8 mouse cellular contexts compared by ENCODE assay signal in genomic region chr11:96145622-96146270, GRCm38 (mm10). TPM values are rescaled to one million over a fixed set of nuclear protein-coding genes. Genes with fewer than 3 reads are reported as not detected.
DNase-seq lines count a peak whose midpoint lies in the region; ATAC-seq and TF ChIP-seq lines count a peak whose summit lies in the region.

No protein-coding gene starts in this region.

- no peaks in the 10 kb centered on the region; the same call in 1 of the 2 replicates for H3K9me3 ChIP-seq in forebrain, embryonic 10.5 days
- peaks cover 4% of the 10 kb centered on the region; the same call in 1 of the 2 replicates for H3K9me3 ChIP-seq in heart, embryonic 16.5 days (replicated peaks; ENCODE audit: control insufficient read depth, low read length)

- H3K9ac ChIP-seq in heart, embryonic 16.5 days (ENCODE audit: low read length), result peak overlapping the region; percentile 46; the same call in 1 of the 2 replicates

- no peak for TF ChIP-seq POLR2A in olfactory bulb, adult 2 months (IDR thresholded peaks at IDR 0.05; ENCODE audit: insufficient read depth, low read depth, low read length)

- peak overlapping the region; percentile 36 for H3K4me3 ChIP-seq in forebrain, embryonic 10.5 days
- peak overlapping the region; percentile 30; the same call in 1 of the 2 replicates for H3K4me3 ChIP-seq in heart, embryonic 16.5 days (ENCODE audit: low read length)
- H3K4me3 ChIP-seq in olfactory bulb, adult 2 months (ENCODE audit: insufficient read depth, low read depth, low read length), result no peak overlapping the region

- H3K36me3 ChIP-seq in forebrain, embryonic 10.5 days (replicated peaks), result no peaks in the 10 kb centered on the region
- H3K36me3 ChIP-seq in heart, embryonic 16.5 days (ENCODE audit: control insufficient read depth, insufficient read depth), result no peaks in the 10 kb centered on the region

- no peak for ATAC-seq in heart, embryonic 16.5 days (replicated peaks; ENCODE audit: extremely low read depth, insufficient read depth, low FRiP score)

- WGBS in forebrain, embryonic 10.5 days, result 3% methylated on average over 15 of the region's 15 CpGs
- 2% methylated on average over 15 of the region's 15 CpGs for WGBS in heart, embryonic 16.5 days
- WGBS in olfactory bulb, adult 2 months, result 4% methylated on average over 15 of the region's 15 CpGs

- DNase-seq in CD4-positive helper T cell, adult 2 months (ENCODE audit: low read depth, low spot score), result peak; percentile 32
- DNase-seq in adrenal gland, postnatal 25 days, result peak; percentile 79
- DNase-seq in forebrain, embryonic 10.5 days (ENCODE audit: extremely low spot score, low spot score), result peak; percentile 83
- peak; percentile 86 for DNase-seq in kidney, postnatal 14 days
- peak; percentile 27 to 60 for DNase-seq in lung, adult 18-20 months
- DNase-seq in thymus, postnatal 4 days, result peak; percentile 65

- H3K4me1 ChIP-seq in forebrain, embryonic 10.5 days, result peaks cover 16% of the 10 kb centered on the region
- peaks cover 3% of the 10 kb centered on the region for H3K4me1 ChIP-seq in heart, embryonic 16.5 days (ENCODE audit: control insufficient read depth, insufficient read depth, low read length)
- H3K4me1 ChIP-seq in olfactory bulb, adult 2 months (ENCODE audit: control insufficient read depth, insufficient read depth, low read length), result no peaks in the 10 kb centered on the region

- H3K27ac ChIP-seq in forebrain, embryonic 10.5 days, result 0 out of 2 replicates have a peak overlapping the region, but pooled peaks have one; percentile 15
- no peak overlapping the region for H3K27ac ChIP-seq in heart, embryonic 16.5 days (ENCODE audit: low read length)
- H3K27ac ChIP-seq in olfactory bulb, adult 2 months (ENCODE audit: insufficient read depth, low read depth, low read length), result no peak overlapping the region

- H3K4me2 ChIP-seq in heart, embryonic 16.5 days (ENCODE audit: low read depth, low read length), result peak overlapping the region; percentile 51; the same call in 1 of the 2 replicates

- peak; percentile 33; the same call in 1 of the 2 replicates for TF ChIP-seq CTCF in olfactory bulb, adult 2 months (IDR thresholded peaks at IDR 0.05; ENCODE audit: insufficient read depth, low read depth, low read length)

- H3K27me3 ChIP-seq in forebrain, embryonic 10.5 days (ENCODE audit: poor library complexity, severe bottlenecking), result peaks cover 75% of the 10 kb centered on the region
- peaks cover 48% of the 10 kb centered on the region for H3K27me3 ChIP-seq in heart, embryonic 16.5 days (ENCODE audit: control insufficient read depth, insufficient read depth, low read length)

RNA-seq across cellular contexts. Expression of gene Ttll6, which starts 12.2 kb away (rescaled TPM):
- not detected in 2 replicates for total RNA-seq in adrenal gland, postnatal 25 days (2021)
- not detected in 2 replicates for polyA plus RNA-seq in forebrain, embryonic 10.5 days (2016; fragmentation: Nextera tagmentation; extraction: Ambion mirVana)
- 0.13 and 0.24 TPM in 2 replicates for polyA plus RNA-seq in heart, embryonic 16.5 days (2015; fragmentation: Nextera tagmentation; extraction: Ambion mirVana)
- polyA plus RNA-seq in olfactory bulb, adult 2 months (2012; ENCODE audit: insufficient read depth, insufficient read length, low replicate concordance, missing spikeins), result not detected in 2 replicates

RNA-seq across cellular contexts. Expression of gene Calcoco2, which starts 34.0 kb away (rescaled TPM):
- total RNA-seq in adrenal gland, postnatal 25 days (2021), result not detected in 2 replicates
- not detected in 2 replicates for polyA plus RNA-seq in forebrain, embryonic 10.5 days (2016; fragmentation: Nextera tagmentation; extraction: Ambion mirVana)
- polyA plus RNA-seq in heart, embryonic 16.5 days (2015; fragmentation: Nextera tagmentation; extraction: Ambion mirVana), result 0.11 TPM in 1 of 2 replicates, not detected in the other
- polyA plus RNA-seq in olfactory bulb, adult 2 months (2012; ENCODE audit: insufficient read depth, insufficient read length, low replicate concordance, missing spikeins), result not detected in 2 replicates

RNA-seq across cellular contexts. Expression of gene Hoxb13, which starts 48.4 kb away (rescaled TPM):
- not detected in 2 replicates for total RNA-seq in adrenal gland, postnatal 25 days (2021)
- polyA plus RNA-seq in forebrain, embryonic 10.5 days (2016; fragmentation: Nextera tagmentation; extraction: Ambion mirVana), result not detected in 2 replicates
- polyA plus RNA-seq in heart, embryonic 16.5 days (2015; fragmentation: Nextera tagmentation; extraction: Ambion mirVana), result 0.08 TPM in 1 of 2 replicates, not detected in the other
- polyA plus RNA-seq in olfactory bulb, adult 2 months (2012; ENCODE audit: insufficient read depth, insufficient read length, low replicate concordance, missing spikeins), result not detected in 2 replicates

Comparison
In these comparisons a context has a peak if more than half of its experiments do, and no peak if none do; other contexts are left out.
1. DNase-seq: peak in every context shown above with its lines; median percentile 86 in kidney, postnatal 14 days; 83 in forebrain, embryonic 10.5 days; 79 in adrenal gland, postnatal 25 days; 65 in thymus, postnatal 4 days; 44 in lung, adult 18-20 months; 32 in CD4-positive helper T cell, adult 2 months.